Mouse (Mus musculus): ENCODE data around the gene Olfr384.
"Not testable (repeated sequence)": the region's sequence is repeated elsewhere in the genome, so short reads cannot be mapped to it uniquely, and the experiment has no call there.

The Olfr384 gene

DNA sequence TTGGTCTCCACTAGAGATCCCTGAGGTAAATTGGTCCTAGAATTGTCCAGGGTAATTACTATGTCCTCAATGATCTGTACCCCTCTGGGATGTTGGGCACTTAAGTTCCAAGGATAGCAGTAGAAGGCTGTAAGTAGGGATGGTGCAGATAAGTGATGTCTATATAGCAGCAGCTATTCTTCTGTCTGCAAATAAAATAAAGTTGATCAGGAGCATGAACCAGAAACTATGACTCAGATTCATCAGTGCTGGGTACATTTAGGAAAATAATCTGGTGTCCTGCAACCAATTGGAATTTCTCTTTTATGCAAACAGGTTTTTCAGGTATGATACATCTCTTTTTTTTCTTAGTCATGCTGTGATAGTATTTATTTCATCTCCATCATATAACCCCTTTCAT lies at the start of gene Olfr384:
TSS of gene Olfr384 (plus strand) at position 301 of the 400 bp plus-strand sequence.
- DNase-seq (ENCODE audit: low spot score in 2 of 2) = no peak

GRCm38 (mm10) chr11:73579871-73580270 lies 18.5 kb upstream of the Olfr384 start:
- DNase-seq (ENCODE audit: low spot score in 2 of 2) = no peak

DNA sequence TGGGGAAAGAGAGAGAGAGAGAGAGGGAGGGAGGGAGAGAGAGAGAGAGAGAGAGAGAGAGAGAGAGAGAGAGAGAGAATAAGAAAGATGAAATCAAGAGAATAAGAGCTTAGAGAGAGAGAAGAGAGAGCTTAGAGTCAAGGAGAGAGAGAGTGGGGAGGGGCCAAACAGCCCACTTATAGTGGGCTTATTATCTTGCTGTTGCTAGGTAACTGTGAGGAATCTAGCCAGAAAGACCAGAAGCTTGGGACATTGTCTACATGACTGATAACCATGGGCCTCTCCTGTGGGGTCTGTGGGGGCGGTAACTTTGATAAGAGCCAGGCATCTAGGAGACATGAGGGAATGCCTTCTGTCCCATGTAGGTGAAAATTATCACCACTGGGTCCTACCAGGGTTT lies 15.2 kb upstream of the Olfr384 start:
- not testable (repeated sequence) for DNase-seq (ENCODE audit: low spot score in 2 of 2)

DNA sequence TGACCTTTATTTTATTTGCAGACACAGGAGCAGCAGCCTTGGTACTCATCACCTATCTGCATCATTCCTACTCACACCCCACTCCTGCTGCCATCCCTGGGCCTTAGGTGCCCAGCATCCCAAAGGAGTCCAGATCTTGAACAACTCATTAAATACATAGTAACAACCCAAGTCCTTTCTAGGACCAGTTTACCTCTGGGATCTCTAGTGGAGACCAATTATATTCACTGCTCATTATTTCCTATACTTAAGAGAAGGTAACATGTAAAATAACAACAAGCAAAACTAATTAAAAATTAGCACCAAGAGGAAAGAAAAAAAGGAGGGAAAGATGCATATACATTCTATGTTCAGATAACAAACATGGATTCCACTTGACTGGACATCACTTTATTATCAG lies 5.5 kb upstream of the Olfr384 start, which contains the start of gene Olfr385:
TSS of gene Olfr385 (minus strand) at position 101 of the 400 bp plus-strand sequence.
- no peak for DNase-seq (ENCODE audit: low spot score in 2 of 2)

Data from right cerebral cortex, postnatal 36 days (tissue).